Mouse (Mus musculus): Measurements from ENCODE around the gene Trim40. TPM values are rescaled to one million over a fixed set of nuclear protein-coding genes. Genes with fewer than 3 reads are reported as not detected.

Trim40 gene
- total RNA-seq, 2 experiments from 2014 or later: not detected

GRCm38 (mm10) chr17:36840961-36841445 lies 48.9 kb downstream of the Trim40 start:
- DNase-seq (ENCODE audit: low spot score): no peak

GRCm38 (mm10) chr17:36839931-36840330 lies 50.0 kb downstream of the Trim40 start:
- no peak for DNase-seq (ENCODE audit: low spot score)

DNA sequence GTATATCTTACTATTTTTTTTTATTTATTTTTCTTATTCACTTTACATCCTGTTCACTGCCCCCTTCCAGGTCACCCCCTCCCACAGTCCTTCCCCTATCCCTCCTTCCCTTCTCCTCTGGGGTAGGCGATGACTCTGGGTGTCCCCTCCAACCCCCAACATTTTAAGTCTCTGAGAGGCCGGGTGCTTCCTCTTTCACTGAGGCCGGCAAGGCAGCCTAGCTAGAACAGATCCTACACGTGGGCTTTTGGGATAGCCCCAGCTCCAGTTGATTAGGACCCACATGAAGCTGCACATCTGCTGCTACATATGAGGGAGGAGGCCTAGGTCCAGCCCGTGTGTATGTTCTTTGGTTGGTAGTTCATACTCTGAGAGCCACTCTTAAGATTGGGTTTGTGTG lies 50.9 kb downstream of the Trim40 start:
- DNase-seq (ENCODE audit: low spot score): no peak

DNA sequence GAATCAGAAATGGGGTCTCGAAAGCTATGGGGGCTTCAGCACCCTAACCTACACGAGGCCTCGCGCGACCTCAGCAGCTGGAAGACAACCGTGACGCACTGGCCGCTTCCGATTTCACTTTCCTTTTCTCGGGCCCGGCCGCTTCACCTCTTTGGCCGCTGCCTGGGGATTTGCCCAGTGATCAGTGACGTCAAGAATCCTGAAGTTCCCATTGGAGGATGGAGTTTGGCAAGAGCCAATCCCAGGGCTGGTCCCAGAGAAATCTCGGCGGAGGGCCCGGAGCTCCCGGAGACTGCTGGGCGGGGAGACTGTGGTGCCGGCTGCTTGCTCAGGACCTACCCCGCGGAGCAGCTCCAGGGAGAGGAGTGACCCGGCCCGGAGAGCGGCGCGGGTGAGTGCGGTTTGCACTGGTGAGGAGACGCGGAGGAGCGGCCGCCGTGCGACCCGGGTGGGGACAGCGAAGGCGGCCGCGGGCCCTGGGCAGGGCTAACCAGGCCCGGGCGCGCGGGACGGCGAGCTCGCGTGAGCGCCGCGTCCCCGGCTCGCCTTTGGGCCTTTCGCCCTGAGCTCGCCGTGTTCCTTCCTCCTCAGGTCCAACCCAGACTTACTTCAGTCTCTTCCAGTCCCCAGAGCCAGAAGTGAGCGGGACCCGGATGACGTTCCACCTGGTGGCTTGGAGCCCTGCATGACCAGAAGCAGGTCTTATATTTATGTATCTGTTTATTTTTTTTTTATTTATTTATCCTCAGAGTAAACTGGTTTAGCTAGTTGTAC lies 52.9 kb downstream of the Trim40 start, which contains the start of gene Trim26:
Gene Trim26 (plus strand): TSS at position 261 of the 774 bp plus-strand sequence.
- DNase-seq (ENCODE audit: low spot score): peak; percentile 99

DNA sequence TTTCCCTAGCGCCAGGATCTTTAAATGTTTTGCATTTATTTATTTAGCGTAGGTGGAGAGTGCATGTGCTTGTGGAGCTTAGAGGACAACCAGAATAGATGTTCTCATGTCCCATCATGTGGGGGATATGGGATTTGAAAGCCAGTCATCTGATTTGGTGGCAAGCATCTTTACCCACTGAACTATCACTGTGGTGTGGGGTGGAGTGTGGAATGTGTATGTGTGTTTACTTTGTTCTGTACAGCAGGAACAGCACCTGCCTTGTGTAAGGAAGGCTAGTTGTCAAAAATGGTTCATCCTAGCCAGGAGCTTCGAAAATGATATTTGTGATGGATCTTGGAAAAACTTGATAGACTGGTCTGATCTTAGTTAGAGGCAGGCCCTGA lies 53.5 kb downstream of the Trim40 start:
- no peak for DNase-seq (ENCODE audit: low spot score)

- DNase-seq (ENCODE audit: low spot score): peak; percentile 60
Observed at GRCm38 (mm10) chr17:36835591-36836426, 54.1 kb downstream of the Trim40 start.

DNA sequence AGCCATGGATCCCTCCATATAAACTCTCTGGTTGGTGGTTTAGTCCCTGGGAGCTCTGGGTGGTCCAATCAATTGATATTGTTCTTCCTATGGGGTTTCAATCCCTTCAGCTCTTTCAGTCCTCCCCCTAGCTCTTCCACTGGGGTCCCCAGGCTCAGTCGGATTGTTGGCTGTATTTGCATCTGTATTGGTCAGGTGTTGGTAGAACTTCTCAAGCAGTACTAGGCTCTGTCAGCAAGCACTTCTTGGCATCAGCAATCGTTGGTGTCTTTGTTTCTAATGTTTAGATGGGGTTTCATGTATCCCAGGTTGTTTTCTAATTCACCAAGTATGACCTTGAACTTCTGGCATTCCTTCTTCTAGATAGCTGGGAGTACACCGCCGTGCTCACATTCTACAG lies 57.2 kb downstream of the Trim40 start:
- no peak for DNase-seq (ENCODE audit: low spot score)

Other genes starting within 250 kb of the Trim40 start
- not detected for gene H2-M9, start 247.5 kb downstream of the Trim40 start, total RNA-seq (2021)
- not detected for gene H2-M1, start 217.9 kb downstream of the Trim40 start, total RNA-seq (2021)
- gene H2-M10.5, start 117.2 kb downstream of the Trim40 start, total RNA-seq (2021): not detected
- not detected for gene H2-M10.6, start 78.0 kb downstream of the Trim40 start, total RNA-seq (2021)
- 10 to 100 TPM; 18.4 to 18.7 TPM for gene Trim26, start 53.0 kb downstream of the Trim40 start, total RNA-seq (2021)
- gene Trim15, start 22.9 kb downstream of the Trim40 start, total RNA-seq (2021): not detected
- not detected for gene Trim10, start 20.5 kb downstream of the Trim40 start, total RNA-seq (2021)
- gene Trim31, start 8.0 kb upstream of the Trim40 start, total RNA-seq (2021): not detected
- gene Rnf39, start 52.8 kb upstream of the Trim40 start, total RNA-seq (2021): under 1 TPM; 0.23 to 0.24 TPM
- gene Ppp1r11, start 61.6 kb upstream of the Trim40 start, total RNA-seq (2021): 10 to 100 TPM; 58.9 to 65.9 TPM
- 10 to 100 TPM; 21.9 to 22.1 TPM for gene Znrd1, start 68.4 kb upstream of the Trim40 start, total RNA-seq (2021)
- 10 to 100 TPM; 26.5 to 26.6 TPM for gene Znrd1as, start 68.5 kb upstream of the Trim40 start, total RNA-seq (2021)
- gene 2410137M14Rik, start 91.1 kb upstream of the Trim40 start, total RNA-seq (2021): under 1 TPM in 1 of 2 experiments, not detected in 1; 0.37 TPM
- not detected for gene H2-M5, start 99.4 kb upstream of the Trim40 start, total RNA-seq (2021)
- not detected for gene Zfp57, start 111.0 kb upstream of the Trim40 start, total RNA-seq (2021)
- gene Mog, start 133.3 kb upstream of the Trim40 start, total RNA-seq (2021): not detected
- 1 to 10 TPM; 5.5 to 8.2 TPM for gene Gabbr1, start 155.8 kb upstream of the Trim40 start, total RNA-seq (2021)
- not detected for gene Olfr90, start 198.4 kb upstream of the Trim40 start, total RNA-seq (2021)
- not detected for gene Olfr91, start 208.2 kb upstream of the Trim40 start, total RNA-seq (2021)
- gene Olfr92, start 230.0 kb upstream of the Trim40 start, total RNA-seq (2021): not detected